Mouse (Mus musculus) bone marrow macrophage, adult 2 months (primary cell): ENCODE results near the gene G3bp2.

Experiments
- CTCF ChIP-seq: IDR thresholded peaks from 2 replicates; pipeline ENCODE4 v1.5.1; 2012; ENCODE audit warnings: low read depth, mild to moderate bottlenecking, low read length, moderate library complexity
- POLR2A ChIP-seq: IDR thresholded peaks from 2 replicates; pipeline ENCODE4 v1.6.1; 2012; ENCODE audit warnings: mild to moderate bottlenecking, low read depth, low read length, borderline replicate concordance

GRCm38 (mm10) chr5:92129321-92129768 lies 45.8 kb upstream of the G3bp2 start:
- TF ChIP-seq POLR2A (no peak), CTCF (no peak)
